Mouse (Mus musculus) right cerebral cortex, adult 2 months (tissue): Measurements from ENCODE around the gene Asb16.
"Not testable (repeated sequence)": the region's sequence is repeated elsewhere in the genome, so short reads cannot be mapped to it uniquely, and the experiment has no call there.

Experiments used
- DNase-seq, 2 experiments: peaks; one replicate each; pipeline ENCODE4 v3.0.0; 2021 to 2022; ENCODE audit warnings: low spot score in 2 of 2

Gene Asb16

DNA sequence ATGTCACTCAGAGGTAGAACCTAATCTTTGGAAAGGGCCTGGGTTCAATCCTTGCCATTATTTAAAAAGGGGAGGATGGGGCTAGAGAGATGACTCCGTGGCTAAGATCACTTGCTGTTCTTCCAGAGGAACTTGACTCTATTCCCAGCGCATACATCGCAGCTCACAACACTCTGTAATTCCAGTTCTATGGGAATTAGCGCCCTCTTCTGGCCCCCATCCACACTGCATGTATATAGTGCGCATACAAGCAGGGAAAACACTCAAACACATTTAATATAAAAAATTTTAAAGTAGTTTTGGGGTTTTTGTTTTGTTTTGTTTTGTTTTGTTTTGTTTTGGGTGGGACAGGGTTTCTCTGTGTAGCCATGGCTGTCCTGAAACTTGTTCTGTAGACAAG is 26.7 kb upstream of the Asb16 start:
- DNase-seq: no peak

DNA sequence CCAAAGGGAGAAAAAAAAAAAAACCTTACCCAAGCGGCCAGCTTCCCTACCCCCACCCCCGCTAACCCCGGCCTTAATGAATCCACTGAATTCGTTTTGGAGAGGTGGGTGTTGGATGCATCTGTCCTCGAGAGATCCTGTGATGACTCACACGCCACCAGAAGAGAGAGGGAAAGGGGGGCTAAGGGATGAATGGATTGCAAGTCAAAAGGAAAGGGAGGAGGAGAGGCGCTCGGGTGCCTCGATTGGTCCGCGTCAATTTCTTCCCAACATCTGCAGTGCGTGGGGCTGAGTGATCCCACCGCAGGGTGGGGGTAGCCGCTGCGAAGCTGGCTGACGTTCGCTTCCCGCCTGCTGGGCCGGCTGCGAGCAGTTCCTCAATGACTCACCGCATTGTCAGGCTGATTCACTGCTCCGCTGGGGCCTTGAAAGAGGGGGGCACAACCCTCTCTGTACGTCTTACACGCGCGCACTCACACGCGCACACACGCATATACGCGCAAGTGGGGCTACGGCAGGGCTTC is 23.6 kb upstream of the Asb16 start:
- peak; percentile 86 to 89 for DNase-seq

DNA sequence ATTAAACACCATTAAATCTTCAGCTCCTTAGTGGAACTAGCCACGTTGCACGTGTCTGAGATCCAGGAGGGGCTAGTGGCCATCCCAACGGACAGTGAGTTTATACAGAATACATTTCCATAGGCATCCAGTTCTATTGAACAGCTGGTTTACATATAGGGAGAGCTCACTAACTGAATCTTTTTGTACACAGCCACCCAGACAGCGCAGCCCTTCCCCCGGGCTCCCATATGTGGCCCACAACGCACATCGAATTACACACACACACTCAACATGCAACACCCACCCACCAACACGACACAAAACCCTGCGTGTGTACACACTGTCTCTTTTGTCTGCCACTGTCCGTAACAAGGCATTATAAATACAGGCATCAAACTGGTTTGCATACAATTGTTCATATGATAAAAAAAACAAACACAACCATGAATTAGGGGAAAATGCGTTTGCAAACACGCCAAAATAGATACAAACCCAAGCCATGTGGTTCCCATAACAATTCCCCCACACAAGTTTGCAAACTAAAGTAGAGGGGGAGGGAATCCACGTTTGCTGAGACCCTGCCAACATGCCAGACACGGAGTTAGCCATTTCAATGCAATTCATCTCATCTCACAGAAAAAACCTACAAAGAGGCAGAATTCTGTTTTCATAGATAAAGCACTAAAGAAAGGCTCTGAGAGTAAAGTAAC is 22.8 kb upstream of the Asb16 start:
- DNase-seq: no peak

DNA sequence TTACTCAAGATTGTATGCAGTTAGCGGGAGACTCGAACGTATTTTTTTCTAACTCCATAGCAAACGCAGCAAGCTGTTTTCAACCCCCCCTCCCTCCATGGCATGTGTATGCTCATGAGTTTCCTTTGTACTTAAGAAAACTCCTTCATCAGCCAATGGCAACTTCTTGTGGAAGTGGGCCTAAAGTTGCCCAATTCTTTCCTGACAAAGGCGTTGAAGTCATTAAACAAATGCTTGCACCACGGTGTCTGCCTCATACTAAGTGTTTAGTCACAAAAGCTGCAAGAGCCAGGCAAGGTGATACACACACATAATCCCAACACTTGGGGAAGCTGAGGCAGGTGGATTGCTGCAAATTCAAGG is 22.3 kb upstream of the Asb16 start:
- no peak for DNase-seq

DNA sequence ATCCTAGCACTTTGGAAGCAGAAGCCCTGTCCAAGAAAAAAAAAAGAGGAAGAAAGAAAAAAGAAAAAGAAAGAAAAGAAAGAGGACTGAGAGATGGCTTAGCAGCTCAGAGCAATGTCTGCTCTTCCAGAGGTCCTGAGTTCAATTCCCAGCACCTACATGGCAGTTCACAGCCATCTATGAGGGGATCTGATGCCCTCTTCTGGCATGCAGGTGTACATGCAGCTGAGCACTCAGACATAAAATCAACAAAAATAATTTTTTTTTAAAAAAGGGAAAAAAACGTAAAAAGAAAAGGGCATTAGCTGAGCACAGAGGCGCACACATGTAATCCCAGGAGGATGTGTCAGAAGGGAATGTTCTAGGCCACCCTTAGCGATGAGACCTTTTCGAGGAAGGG is 21.7 kb upstream of the Asb16 start:
- DNase-seq: no peak

DNA sequence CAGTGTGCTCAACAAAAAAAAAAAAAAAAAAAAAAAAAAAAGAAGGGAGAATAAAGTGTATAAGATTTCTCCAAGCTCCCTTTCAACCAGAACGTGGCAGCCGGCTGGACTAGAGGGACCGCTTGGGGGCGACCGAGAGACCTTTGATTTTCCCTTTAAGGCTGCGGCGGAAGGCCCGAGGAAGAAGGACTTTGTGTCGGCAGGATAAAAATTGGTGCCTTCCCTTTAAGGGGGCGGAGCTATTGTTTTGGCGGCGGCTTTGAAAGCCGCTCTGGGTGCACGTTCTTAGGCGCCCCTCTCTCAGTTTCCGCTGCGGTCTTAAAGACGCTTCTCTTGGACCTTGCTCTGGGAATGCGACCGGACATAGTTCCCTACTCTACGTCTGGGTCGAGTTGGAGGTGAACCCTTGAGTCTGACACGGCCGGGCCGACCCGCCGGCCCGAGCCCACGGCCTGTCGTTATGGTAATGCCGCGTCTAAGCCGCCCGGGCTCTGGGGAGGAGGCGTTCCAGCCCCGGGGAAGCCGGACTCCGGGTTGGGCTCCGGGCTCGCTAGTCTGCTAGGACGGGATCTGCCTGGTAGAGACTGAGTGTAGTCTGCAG is 19.8 kb upstream of the Asb16 start, which contains the start of gene BC030867:
BC030867 (plus strand) TSS at position 253 of the 601 bp plus-strand sequence.
- peak; percentile 94 to 97 for DNase-seq

DNA sequence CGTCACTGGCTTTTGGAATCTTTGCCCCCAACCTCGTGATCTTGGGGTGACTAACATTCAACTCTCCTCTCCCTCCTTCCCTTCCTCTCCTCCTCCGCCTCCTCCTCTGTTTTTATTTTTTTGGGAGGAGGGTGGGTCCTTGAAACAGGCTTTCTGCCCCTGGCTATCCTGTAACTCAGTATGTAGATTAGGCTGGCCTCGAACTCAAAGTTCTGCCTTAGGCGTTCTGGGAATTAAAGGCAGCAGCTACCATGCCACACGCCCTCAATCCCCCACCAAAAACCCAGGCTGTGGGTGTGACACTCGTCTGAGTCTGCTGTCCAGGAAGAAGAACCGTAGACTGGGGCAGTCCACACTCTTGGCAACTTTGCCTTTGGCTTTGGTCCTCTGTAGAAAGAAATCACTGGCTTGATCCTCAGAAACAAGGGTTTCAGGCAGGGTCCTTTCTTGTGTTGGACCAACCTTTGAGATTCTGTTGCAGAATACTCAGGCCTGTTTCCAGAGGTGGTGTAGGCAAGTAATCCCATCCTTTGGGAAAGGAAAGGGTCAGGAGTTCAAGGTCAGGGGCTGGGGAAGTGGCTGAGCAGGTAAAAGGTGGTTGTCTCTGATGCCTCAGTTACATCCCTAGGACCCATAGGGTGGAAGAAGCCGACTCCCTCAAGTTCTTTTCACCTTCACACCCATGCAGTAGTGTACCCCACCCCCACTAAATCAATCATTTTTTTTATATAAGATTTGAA is 19.0 kb upstream of the Asb16 start:
- no peak for DNase-seq

DNA sequence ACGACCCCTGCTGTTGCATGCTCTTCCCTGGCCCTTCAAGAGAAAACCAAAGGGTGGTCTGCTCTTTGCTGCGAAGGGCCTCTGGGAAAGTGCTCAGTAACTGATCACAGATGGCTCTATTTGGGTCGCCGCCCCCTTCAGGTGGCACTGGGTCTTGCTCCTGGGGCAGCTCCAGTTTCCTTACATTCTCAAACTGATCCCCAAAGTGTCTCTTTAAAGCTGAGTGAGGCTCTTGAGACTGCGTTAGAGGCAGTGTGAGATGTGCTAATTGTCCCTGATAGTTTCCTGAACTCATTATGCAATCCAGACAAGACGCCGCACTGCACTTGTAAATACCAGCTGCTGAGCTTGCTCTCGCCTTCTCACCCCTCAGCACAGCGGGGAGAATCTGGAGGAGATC is 11.0 kb upstream of the Asb16 start:
- DNase-seq: peak in 1 of 2 experiments; percentile 19

DNA sequence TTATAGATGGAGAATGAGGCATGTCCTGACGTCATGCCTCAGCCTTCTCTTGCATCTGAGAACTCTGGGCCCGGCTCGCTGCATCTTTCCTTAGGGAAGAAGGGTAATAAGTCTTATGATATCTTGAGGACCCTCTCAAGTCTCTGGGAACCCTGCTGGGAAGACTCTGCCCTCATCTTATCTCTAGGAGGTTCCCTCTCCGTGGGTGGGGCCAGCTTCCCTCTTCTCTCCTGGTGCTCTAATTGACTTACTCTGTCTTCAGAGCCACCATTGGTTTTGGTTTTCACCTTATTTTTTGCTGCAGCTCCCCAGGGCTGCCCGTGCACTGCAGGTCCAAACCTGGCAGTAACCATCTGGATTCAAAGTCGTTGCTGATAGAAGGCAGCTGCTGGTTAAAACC is 10.4 kb upstream of the Asb16 start:
- no peak for DNase-seq

DNA sequence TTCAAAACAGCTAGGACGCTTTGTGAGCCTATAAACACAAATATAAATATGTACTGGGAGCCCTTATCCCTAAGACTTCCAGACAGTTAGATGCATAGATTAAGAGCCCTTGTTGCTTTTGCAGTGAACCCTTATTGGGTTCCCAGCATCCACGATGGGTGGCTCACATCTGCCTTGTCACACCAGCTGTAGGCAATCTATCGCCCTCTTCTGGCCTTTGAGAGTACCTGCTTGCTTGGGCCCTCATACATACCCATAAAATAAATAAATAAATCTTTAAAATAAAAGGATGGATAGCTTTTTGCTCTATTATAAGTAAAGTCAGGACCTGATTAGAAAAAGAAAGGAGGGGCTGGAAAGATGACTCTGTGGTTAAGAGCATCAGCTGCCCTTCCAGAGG is 10.0 kb upstream of the Asb16 start:
- DNase-seq: no peak

DNA sequence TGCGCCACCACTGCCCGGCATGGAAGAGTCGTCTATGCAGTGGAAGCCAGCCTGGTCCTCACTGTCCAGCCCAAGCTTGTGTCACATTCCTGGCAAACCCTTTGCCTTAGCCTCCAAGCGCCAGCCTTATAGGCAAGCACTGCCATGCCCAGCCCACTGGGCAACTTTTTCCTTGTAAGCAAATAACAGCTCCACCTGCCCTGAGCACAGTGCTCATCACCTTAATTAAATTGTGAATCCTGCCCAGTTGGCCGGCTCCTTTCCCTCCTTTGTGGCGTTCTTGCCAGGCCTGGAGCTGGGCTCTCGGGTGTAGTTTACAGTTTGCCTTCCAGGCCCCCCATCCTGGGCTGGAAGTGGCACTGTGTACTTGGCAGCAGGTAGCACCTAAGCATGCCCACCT is 5.3 kb upstream of the Asb16 start:
- DNase-seq: no peak

DNA sequence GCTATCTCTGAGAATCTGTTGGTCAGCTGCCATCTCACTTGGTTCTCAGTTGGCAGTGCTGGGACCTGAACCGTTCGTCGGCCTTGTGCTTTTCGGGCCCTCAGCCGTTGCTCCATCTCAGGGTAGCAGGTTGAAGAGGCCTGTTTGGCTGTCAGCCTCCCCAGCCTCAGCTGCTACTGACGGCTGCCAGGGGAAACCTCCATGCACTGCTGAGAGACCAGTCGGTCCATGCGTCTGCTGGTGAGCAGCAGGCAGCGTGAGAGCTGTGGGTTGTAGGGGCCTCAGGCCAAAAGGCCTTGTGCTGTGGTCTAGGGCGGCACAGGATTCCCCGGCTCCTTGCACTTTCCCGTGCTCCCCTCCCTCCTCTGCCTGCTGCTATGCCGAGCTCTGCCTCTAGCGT is 2.7 kb upstream of the Asb16 start:
- no peak for DNase-seq

DNA sequence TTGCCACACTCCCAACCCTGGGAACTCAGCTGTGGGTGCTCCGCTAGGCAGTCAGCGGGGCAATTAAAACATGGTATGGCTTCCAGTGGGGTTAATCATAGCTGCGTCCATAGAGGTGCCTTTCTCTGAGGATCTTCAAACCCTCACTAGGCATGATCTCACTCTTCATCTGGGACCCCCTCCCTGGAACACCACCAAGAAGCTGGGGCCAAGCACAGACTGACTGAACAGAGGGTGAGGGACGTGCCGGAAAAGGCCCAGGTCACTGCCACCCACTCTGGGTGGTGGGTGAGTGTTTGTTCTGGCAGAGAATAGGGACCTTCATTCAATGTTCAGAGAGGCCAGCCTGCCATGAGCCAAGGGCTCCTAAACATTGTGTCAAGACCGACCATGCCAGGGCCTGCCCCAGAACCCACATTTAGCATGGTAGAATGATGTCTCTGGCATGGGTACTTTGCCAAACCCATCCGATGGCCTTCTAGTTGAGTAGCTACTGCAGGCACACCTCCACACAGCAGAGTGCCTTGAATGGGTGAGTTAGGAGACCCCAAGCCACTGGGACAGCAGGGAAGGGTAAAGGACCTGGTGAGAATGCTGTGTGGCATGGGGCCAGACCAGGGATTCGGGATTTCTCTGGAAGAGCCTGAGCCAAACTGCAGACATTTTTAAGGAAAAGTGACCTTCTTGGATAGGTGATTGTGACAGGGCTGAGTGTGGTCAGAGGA is 1.8 kb upstream of the Asb16 start:
- no peak for DNase-seq

DNA sequence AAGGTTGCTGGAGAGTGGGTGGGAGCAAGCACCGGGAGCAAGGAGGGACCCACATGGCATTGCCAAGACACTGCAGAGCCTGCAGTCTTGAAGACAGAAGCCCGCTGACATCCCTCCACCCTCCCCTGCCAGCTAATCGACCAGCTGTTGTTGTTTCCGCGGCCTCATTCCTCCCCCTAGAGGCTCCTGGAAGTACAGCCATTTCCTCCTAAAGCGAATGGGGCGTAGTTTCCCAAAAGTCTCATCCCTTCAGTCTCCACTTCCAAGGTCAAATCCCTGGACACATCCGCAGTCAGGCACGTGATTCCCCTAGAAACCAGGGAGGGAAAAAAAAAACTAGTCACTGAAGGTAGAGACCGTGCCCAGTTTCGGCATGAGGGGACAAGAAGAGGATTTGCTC is 1.1 kb upstream of the Asb16 start:
- DNase-seq: peak; percentile 83

DNA sequence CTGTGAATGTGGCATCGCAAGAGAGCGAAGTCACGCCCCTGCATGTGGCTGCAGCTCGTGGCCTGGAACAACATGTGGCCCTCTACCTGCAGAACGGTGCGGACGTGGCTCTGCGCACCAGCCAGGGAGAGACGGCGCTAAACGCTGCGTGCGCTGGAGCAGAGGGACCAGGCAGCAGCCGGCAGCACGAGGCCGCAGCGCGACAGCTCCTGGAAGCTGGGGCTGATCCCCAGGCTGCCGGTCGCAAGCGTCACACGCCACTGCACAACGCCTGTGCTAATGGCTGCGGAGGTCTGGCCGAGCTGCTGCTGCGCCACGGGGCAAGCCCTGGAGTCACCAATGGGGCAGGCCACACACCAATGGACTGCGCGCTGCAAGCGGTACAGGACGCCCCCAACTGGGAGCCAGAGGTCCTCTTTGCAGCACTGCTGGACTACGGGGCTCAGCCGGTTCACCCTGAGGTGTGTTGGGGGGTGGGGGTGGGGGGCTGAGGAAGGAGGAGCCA is 7.9 kb downstream of the Asb16 start:
- DNase-seq: peak in 1 of 2 experiments; percentile 34

DNA sequence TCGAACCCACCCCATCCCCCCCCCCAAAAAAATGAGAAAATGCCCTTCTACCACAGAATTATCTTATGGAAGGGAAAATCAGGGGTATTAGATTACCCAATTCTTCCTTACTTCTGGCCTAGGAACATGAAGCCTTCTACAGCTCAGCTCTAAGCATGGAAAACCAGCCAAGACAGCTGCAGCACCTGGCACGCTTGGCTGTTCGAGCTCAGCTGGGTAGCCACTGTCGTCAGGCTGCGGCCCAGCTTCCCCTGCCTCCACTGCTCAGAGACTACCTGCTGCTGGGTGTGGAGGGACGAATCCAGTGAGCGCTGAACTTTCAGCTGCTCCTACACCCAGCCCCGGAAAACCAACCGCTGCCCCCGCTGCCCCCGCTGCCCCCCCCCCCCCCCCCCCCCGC is 9.2 kb downstream of the Asb16 start:
- no peak for DNase-seq

DNA sequence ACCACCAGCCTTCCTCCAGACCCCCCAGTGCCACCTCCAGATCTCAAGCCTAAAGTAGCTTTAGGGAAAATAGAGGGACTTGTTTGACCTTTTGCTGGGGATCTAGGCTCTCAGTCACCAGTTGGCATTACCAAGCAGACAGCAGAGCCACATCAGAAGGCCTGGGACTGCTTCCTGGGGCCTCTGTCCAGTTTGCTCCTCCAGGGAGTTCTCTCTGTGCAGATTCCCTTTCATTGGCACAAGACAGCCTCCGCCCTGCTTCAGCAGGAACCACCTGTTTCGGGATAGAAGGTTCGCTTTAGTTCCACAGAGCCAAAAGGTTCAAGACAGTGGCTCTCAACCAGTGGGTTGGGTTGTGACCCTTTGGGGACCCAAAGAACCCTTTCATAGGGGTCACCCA is 11.1 kb downstream of the Asb16 start:
- DNase-seq: no peak

DNA sequence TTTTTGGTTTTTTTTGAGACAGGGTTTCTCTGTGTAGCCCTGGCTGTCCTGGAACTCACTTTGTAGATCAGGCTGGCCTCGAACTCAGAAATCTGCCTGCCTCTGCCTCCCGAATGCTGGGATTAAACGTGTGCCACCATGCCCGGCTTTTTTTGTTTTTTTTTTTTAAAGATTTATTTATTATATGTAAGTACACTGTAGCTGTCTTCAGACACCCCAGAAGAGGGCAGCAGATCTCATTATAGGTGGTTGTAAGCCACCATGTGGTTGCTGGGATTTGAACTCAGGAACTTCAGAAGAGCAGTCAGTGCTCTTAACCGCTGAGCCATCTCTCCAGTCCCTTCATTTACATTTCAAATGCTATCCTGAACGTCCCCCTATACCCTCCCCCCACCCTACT is 11.7 kb downstream of the Asb16 start:
- not testable (repeated sequence) for DNase-seq

DNA sequence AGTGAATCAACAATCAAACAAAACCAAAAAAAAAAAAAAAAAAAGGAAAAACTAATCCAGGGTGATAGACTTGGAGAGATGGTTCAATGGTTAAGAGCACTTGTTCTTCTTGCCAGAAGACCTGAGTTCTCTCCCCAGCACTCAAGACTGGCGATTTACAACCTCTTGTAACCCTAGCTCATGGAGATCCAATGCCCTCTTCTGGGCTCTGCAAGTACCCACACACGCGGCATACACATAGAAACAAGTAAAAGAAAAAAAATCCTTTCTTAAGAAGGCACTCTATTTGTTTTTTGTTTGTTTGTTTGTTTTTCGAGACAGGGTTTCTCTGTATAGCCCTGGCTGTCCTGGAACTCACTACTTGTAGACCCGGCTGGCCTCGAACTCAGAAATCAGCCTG is 15.4 kb downstream of the Asb16 start:
- no peak for DNase-seq

DNA sequence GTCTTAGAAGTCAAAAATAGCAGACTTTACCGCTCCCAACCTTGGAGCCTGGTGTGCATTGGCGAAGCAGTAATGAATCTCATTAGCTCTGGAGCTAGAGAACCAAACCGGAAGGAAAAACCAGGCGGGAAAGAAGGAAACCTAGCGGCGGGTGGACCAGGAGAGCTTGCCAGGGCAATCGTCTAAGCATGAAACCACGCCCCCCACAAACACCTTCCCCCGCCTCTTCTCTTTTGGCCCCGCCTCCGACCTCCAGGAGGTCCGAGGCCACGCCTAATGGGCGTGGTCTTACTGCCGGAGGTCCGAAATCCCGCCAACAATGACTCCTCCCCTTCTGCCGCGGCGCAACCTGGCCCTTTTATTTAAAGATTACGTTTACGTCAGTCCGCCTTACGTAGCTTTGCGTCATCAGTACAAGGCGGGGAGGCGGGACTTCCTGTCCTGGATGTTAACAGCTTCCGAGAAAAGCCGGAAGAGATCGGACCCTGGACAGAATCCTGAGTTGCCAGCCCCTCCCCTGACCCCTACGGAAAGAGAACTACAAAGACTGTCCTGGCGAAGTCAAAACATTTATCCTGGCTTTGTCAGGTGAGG is 16.1 kb downstream of the Asb16 start, which contains the start of gene Tmub2:
Tmub2 (plus strand) TSS at position 431 of the 594 bp plus-strand sequence.
- DNase-seq: peak; percentile 95 to 99

DNA sequence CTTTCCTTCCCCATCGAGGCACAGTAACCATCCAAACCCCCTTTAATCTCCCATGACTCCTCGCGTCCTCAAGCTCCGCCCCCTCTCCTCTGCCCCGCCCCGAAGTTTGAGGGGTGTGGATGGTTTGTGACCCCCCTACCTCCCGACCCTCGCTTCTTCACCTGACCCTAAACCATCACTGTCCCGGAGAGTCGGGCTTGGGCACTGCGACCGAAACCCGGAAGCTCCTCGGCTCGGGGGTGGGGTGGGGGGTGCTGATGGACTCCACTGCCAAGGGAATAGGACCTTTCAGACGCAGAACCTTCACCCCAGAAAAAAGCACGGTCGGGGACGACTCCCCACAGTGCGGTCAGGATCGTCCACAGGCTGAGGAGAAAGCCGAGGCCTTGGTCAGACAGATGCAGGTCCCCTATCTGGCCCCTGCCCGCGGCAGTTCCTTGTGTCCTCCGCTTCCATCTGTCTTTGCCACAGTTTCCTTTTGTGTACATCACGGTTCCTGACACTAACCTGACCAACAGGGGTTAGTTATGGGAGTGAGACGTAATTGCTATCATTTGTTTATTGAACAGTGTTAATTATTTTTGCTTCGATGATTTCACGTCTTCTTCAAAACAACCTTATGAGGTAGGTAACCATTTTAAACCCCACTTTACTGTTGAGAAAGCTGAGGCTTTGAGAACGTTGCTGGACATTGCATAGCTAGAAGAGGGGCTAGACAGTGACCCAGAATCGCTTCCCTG is 16.7 kb downstream of the Asb16 start:
- no peak for DNase-seq
